Mouse (Mus musculus): ENCODE results near the gene Cd47. TPM values are rescaled to one million over a fixed set of nuclear protein-coding genes. Genes with fewer than 3 reads are reported as not detected.
A peak's percentile ranks its signal among the peaks of the same experiment; 100 is the strongest.

The Cd47 gene
- polyA plus RNA-seq, 1 experiment from 2014 or later, result 286 TPM

- 72% methylated on average over 7 of the region's 7 CpGs for WGBS (ENCODE audit: insufficient replicate concordance)
- ATAC-seq, result no peak
- no peak overlapping the region for H3K27ac ChIP-seq (ENCODE audit: low read depth)
Observed at GRCm38 (mm10) chr16:49938483-49939301, 138.4 kb downstream of the Cd47 start.

GRCm38 (mm10) chr16:49939376-49939775 is 139.0 kb downstream of the Cd47 start:
- no peak overlapping the region for H3K9ac ChIP-seq (replicated peaks)
- no peaks in the 10 kb centered on the region for H3K27me3 ChIP-seq (ENCODE audit: insufficient read depth, low read length)
- 83% methylated on average over 2 of the region's 2 CpGs for WGBS (ENCODE audit: insufficient replicate concordance)
- H3K27ac ChIP-seq (ENCODE audit: low read depth), result no peak overlapping the region
- peaks cover 5% of the 10 kb centered on the region; the same call in 1 of the 2 replicates for H3K4me1 ChIP-seq (ENCODE audit: insufficient read depth)
- no peak overlapping the region for H3K4me3 ChIP-seq (ENCODE audit: low read depth, low read length)
- H3K36me3 ChIP-seq (replicated peaks; ENCODE audit: insufficient read depth, low read length), result no peaks in the 10 kb centered on the region
- ATAC-seq (no peak), DNase-seq (no peak)
- no peak overlapping the region for H3K4me2 ChIP-seq (ENCODE audit: low read depth, low read length)
- H3K9me3 ChIP-seq (ENCODE audit: low read length), result no peaks in the 10 kb centered on the region
- no peak for TF ChIP-seq EP300 (IDR thresholded peaks at IDR 0.05; ENCODE audit: low read depth)
- no peak for TF ChIP-seq CTCF (IDR thresholded peaks at IDR 0.05; ENCODE audit: low read depth)

More at GRCm38 (mm10) chr16:49938483-49939301, 138.4 kb downstream of the Cd47 start:
- no peak overlapping the region for H3K4me3 ChIP-seq (ENCODE audit: low read depth, low read length)
- no peaks in the 10 kb centered on the region for H3K36me3 ChIP-seq (replicated peaks; ENCODE audit: insufficient read depth, low read length)
- H3K9me3 ChIP-seq (ENCODE audit: low read length), result no peaks in the 10 kb centered on the region
- no peak overlapping the region for H3K4me2 ChIP-seq (ENCODE audit: low read depth, low read length)
- TF ChIP-seq CTCF (IDR thresholded peaks at IDR 0.05; ENCODE audit: low read depth) (peak; percentile 31; the same call in 1 of the 2 replicates), EP300 (IDR thresholded peaks at IDR 0.05; ENCODE audit: low read depth) (no peak)
- no peaks in the 10 kb centered on the region for H3K27me3 ChIP-seq (ENCODE audit: insufficient read depth, low read length)
- DNase-seq, result no peak
- H3K4me1 ChIP-seq (ENCODE audit: insufficient read depth), result peaks cover 5% of the 10 kb centered on the region; the same call in 1 of the 2 replicates
- no peak overlapping the region for H3K9ac ChIP-seq (replicated peaks)

- TF ChIP-seq EP300 (IDR thresholded peaks at IDR 0.05; ENCODE audit: low read depth), result no peak
- TF ChIP-seq CTCF (IDR thresholded peaks at IDR 0.05; ENCODE audit: low read depth), result no peak
- Histone ChIP-seq H3K4me2 (ENCODE audit: low read depth, low read length) (no peak overlapping the region), H3K27ac (ENCODE audit: low read depth) (no peak overlapping the region), H3K27me3 (ENCODE audit: insufficient read depth, low read length) (no peaks in the 10 kb centered on the region), H3K4me1 (ENCODE audit: insufficient read depth) (peaks cover 5% of the 10 kb centered on the region; the same call in 1 of the 2 replicates), H3K9me3 (ENCODE audit: low read length) (no peaks in the 10 kb centered on the region), H3K9ac (replicated peaks) (no peak overlapping the region), H3K36me3 (replicated peaks; ENCODE audit: insufficient read depth, low read length) (no peaks in the 10 kb centered on the region), H3K4me3 (ENCODE audit: low read depth, low read length) (no peak overlapping the region)
- ATAC-seq (no peak), DNase-seq (no peak)
Observed at GRCm38 (mm10) chr16:49940473-49940872, 140.1 kb downstream of the Cd47 start.

GRCm38 (mm10) chr16:49941031-49941430 is 140.7 kb downstream of the Cd47 start:
- TF ChIP-seq EP300 (IDR thresholded peaks at IDR 0.05; ENCODE audit: low read depth), result no peak
- H3K27ac ChIP-seq (ENCODE audit: low read depth), result no peak overlapping the region
- H3K36me3 ChIP-seq (replicated peaks; ENCODE audit: insufficient read depth, low read length), result no peaks in the 10 kb centered on the region
- 77% methylated on average over 1 of the region's 1 CpGs for WGBS (ENCODE audit: insufficient replicate concordance)
- H3K9ac ChIP-seq (replicated peaks), result no peak overlapping the region
- H3K9me3 ChIP-seq (ENCODE audit: low read length), result no peaks in the 10 kb centered on the region
- no peaks in the 10 kb centered on the region for H3K27me3 ChIP-seq (ENCODE audit: insufficient read depth, low read length)
- H3K4me3 ChIP-seq (ENCODE audit: low read depth, low read length), result no peak overlapping the region
- no peak for ATAC-seq
- H3K4me1 ChIP-seq (ENCODE audit: insufficient read depth), result peaks cover 5% of the 10 kb centered on the region; the same call in 1 of the 2 replicates
- H3K4me2 ChIP-seq (ENCODE audit: low read depth, low read length), result no peak overlapping the region
- DNase-seq, result no peak

- no peak for TF ChIP-seq CTCF (IDR thresholded peaks at IDR 0.05; ENCODE audit: low read depth)
- no peak for TF ChIP-seq EP300 (IDR thresholded peaks at IDR 0.05; ENCODE audit: low read depth)
- ATAC-seq, result no peak
- no peak overlapping the region for H3K4me3 ChIP-seq (ENCODE audit: low read depth, low read length)
Observed at GRCm38 (mm10) chr16:49943726-49944125, 143.4 kb downstream of the Cd47 start.

GRCm38 (mm10) chr16:49945084-49945483 is 144.8 kb downstream of the Cd47 start:
- Histone ChIP-seq H3K27me3 (ENCODE audit: insufficient read depth, low read length) (no peaks in the 10 kb centered on the region), H3K4me2 (ENCODE audit: low read depth, low read length) (no peak overlapping the region), H3K4me1 (ENCODE audit: insufficient read depth) (peaks cover 6% of the 10 kb centered on the region), H3K27ac (ENCODE audit: low read depth) (no peak overlapping the region), H3K9ac (replicated peaks) (no peak overlapping the region), H3K36me3 (replicated peaks; ENCODE audit: insufficient read depth, low read length) (no peaks in the 10 kb centered on the region), H3K4me3 (ENCODE audit: low read depth, low read length) (no peak overlapping the region), H3K9me3 (ENCODE audit: low read length) (no peaks in the 10 kb centered on the region)
- WGBS (ENCODE audit: insufficient replicate concordance), result 82% methylated on average over 5 of the region's 5 CpGs
- DNase-seq (no peak), ATAC-seq (no peak)
- TF ChIP-seq CTCF (IDR thresholded peaks at IDR 0.05; ENCODE audit: low read depth) (no peak), EP300 (IDR thresholded peaks at IDR 0.05; ENCODE audit: low read depth) (no peak)

More at GRCm38 (mm10) chr16:49943726-49944125, 143.4 kb downstream of the Cd47 start:
- WGBS (ENCODE audit: insufficient replicate concordance), result 54% methylated on average over 1 of the region's 1 CpGs
- H3K4me1 ChIP-seq (ENCODE audit: insufficient read depth), result peaks cover 6% of the 10 kb centered on the region
- no peak overlapping the region for H3K4me2 ChIP-seq (ENCODE audit: low read depth, low read length)
- no peaks in the 10 kb centered on the region for H3K36me3 ChIP-seq (replicated peaks; ENCODE audit: insufficient read depth, low read length)
- no peak overlapping the region for H3K27ac ChIP-seq (ENCODE audit: low read depth)
- no peaks in the 10 kb centered on the region for H3K9me3 ChIP-seq (ENCODE audit: low read length)
- H3K27me3 ChIP-seq (ENCODE audit: insufficient read depth, low read length), result no peaks in the 10 kb centered on the region
- no peak for DNase-seq
- no peak overlapping the region for H3K9ac ChIP-seq (replicated peaks)

All from liver, postnatal 0 days (tissue).